Mouse (Mus musculus) olfactory bulb, adult 2 months (tissue): ENCODE results near the gene Tsnaxip1.

Experiments used
- CTCF ChIP-seq: fragments of 200-500 bp; IDR thresholded peaks from 2 replicates; pipeline ENCODE4 v1.5.1; 2012; ENCODE audit warnings: low read depth, mild to moderate bottlenecking, low read length, moderate library complexity; ENCODE audit not compliant: insufficient read depth
- POLR2A ChIP-seq: fragments of 200-500 bp; IDR thresholded peaks from 2 replicates; pipeline ENCODE4 v1.6.1; 2012; ENCODE audit warnings: mild to moderate bottlenecking, low read depth, low read length, moderate library complexity; ENCODE audit not compliant: insufficient read depth

GRCm38 (mm10) chr8:105850611-105851010 is 23.1 kb downstream of the Tsnaxip1 start:
- TF ChIP-seq CTCF: no peak
- TF ChIP-seq POLR2A: no peak
